Mouse (Mus musculus) common myeloid progenitor, adult 5-6 weeks (primary cell): ENCODE data around the gene Tmem233. TPM values are rescaled to one million over a fixed set of nuclear protein-coding genes. Genes with fewer than 3 reads are reported as not detected.
A peak's percentile ranks its signal among the peaks of the same experiment; 100 is the strongest.

Source experiments
- ATAC-seq: replicated peaks from 2 replicates; pipeline ENCODE4 v1.8.0; 2016; ENCODE audit warnings: low read depth, mild to moderate bottlenecking, moderate TSS enrichment, inconsistent platforms; ENCODE audit not compliant: poor library complexity, severe bottlenecking
- total RNA-seq: library from RNA; stranded (forward); fragments of 200-1000, 187-1606 nt; gene quantifications from 2 replicates; pipeline ENCODE4 v1.2.3, GENCODE M21; 2017

Gene Tmem233
- total RNA-seq, 1 experiment from 2014 or later: not detected

GRCm38 (mm10) chr5:116007723-116008122, 75.3 kb downstream of the Tmem233 start:
- ATAC-seq: no peak

- ATAC-seq: no peak
Observed at GRCm38 (mm10) chr5:116006324-116007099, 76.5 kb downstream of the Tmem233 start.

DNA sequence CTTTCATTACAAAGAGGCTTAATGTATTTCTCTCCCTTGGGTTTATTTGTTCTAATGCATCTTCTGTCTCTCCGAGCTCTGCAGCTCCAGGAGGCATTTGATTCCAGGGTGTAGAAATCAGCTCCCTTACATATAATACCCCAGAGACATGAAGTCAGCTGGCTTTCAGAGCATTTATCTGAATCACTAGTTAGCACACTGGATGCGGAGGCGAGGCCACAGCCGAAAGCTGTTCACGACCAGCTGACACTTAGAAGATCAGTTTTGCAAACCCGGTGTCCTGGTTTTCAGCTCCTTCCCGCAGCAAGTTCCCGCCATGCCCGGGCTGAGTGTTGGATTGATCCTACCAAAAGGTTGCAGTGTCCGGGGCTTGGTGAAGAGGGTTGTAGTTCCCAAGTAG, 78.8 kb downstream of the Tmem233 start:
- no peak for ATAC-seq

DNA sequence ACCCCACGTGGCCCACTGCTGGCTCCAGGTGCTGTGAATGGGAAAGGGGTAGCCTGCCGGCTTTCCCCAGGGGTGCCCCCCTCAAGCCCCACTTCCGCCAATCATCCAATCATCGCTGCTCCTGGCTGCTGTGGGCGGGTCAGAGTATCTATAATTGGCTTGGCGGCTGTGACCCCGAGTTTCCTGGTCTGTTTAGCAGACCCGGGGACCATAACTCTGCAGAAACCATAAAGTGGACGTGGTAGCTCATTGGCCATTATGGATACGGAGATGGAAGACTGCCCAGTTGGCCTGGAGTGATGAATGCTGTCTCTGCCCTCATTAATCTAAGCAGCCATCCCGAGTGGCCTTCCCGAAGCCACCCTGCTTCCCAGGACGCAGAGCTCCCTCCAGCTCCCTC, 79.2 kb downstream of the Tmem233 start:
- 0 out of 2 replicates have a peak, but pooled peaks have one; percentile 18 for ATAC-seq

- 0 out of 2 replicates have a peak, but pooled peaks have one; percentile 11 for ATAC-seq
Observed at GRCm38 (mm10) chr5:116003154-116003553, 79.9 kb downstream of the Tmem233 start.

DNA sequence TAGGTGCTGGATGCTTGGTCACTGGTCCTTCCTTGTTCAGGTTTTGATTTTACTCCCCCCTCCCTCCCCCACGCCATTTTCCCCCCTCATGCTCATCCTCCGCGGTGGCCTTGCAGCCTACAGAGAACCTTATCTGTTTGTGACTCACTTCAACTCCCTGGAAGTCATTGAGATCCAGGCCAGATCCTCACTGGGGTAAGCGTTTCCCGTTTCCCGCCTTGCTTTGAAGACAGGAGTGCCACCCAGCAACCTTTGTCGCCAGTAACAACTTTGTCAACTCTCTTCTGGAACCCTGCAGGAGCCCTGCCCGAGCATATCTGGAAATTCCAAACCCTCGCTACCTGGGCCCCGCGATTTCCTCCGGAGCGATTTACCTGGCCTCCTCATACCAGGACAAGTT, 85.7 kb downstream of the Tmem233 start:
- ATAC-seq: no peak

- ATAC-seq: no peak
Observed at GRCm38 (mm10) chr5:115994101-115994500, 88.9 kb downstream of the Tmem233 start.

DNA sequence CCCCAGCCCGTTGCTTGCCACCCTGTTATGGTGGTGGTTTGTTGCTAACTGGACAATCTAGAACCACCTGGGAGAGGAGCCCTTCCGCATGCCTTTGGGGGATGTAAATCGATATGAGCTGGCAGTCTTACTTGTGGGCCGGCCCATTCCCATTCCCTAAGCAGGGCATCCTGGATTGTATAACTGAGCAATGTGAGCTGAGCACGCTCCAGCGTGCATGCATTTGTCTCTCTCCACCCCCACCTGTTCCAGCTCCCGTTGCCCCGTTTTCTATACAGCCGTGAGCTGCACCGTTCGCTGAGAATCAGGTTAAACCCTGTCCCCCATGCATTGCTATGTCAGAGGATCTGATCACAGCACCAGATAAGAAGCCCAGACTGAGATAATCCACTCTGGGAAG, 91.3 kb downstream of the Tmem233 start:
- ATAC-seq: no peak

Other genes starting within 250 kb of the Tmem233 start
- 45.8 and 51.2 TPM in 2 replicates for gene Cit, start 238.0 kb downstream of the Tmem233 start, total RNA-seq
- gene Prkab1, start 58.7 kb downstream of the Tmem233 start, total RNA-seq: 41.1 and 53.9 TPM in 2 replicates
- 1.0 TPM in 1 of 2 replicates, not detected in the other for gene Ccdc60, start 205.7 kb upstream of the Tmem233 start, total RNA-seq